Mouse (Mus musculus): ENCODE measurements at regions not wholly inside any gene's neighbourhood (a gene's known extent, or its start where the extent isn't known, plus 50 kb on each side); places are given as distances from the start of the nearest gene placed in this dataset.

DNA sequence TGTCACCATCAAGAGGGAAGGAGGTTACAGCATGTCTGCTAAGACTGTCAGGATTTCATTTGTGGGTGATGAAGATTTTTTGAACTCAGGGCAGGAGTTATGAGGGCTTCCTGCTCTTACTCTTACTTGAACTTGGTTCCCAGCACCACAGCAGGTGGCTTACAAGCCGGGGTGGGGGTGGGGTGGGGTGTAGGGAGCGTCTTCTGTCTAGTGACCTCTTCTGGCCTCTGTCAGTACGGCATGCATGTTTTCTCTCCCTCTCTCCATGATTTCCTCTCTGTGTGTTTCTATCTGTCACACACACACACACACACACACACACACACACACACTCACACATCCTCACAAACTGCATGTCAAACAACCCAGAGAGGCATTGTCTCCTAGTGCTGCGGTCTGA is 64.5 kb upstream of the Pias1 start:
- TF ChIP-seq POLR2A (IDR thresholded peaks at IDR 0.05; ENCODE audit: extremely low read depth, insufficient read depth, low read length) (no peak), CTCF (IDR thresholded peaks at IDR 0.05; ENCODE audit: extremely low read depth, insufficient read depth, low read length) (no peak)
